Mouse (Mus musculus) stomach, postnatal 0 days (tissue): ENCODE measurements around the gene Sun1. TPM values are rescaled to one million over a fixed set of nuclear protein-coding genes. Genes with fewer than 3 reads are reported as not detected.

Source experiments
- ATAC-seq: fragments of 200-750 bp; cut with Nextera tagmentation; 2 replicates; pipeline ENCODE4 v1.8.0; 2017; ENCODE audit not compliant: low FRiP score, low TSS enrichment
- DNase-seq: peaks from one replicate; pipeline ENCODE4 v3.0.0-alpha.2; 2016; ENCODE audit warnings: low spot score
- H3K27ac ChIP-seq: fragments of 300-500 bp; sonication (generic); replicated peaks from 2 replicates; pipeline ENCODE4 v1.5.1; 2014; ENCODE audit warnings: mild to moderate bottlenecking, control low read depth
- H3K27me3 ChIP-seq: fragments of 300-500 bp; sonication (generic); 2 replicates; pipeline ENCODE4 v1.6.1; 2014; ENCODE audit warnings: low read length; ENCODE audit not compliant: control insufficient read depth, insufficient read depth
- H3K36me3 ChIP-seq: fragments of 300-500 bp; sonication (generic); 2 replicates; pipeline ENCODE4 v1.6.1; 2014; ENCODE audit warnings: low read length, mixed read lengths; ENCODE audit not compliant: control insufficient read depth, insufficient read depth
- H3K4me1 ChIP-seq: fragments of 300-500 bp; sonication (generic); replicated peaks from 2 replicates; pipeline ENCODE4 v1.6.1; 2014; ENCODE audit warnings: antibody characterized with exemption; ENCODE audit not compliant: control insufficient read depth, insufficient read depth
- H3K4me2 ChIP-seq: fragments of 300-500 bp; sonication (generic); replicated peaks from 2 replicates; pipeline ENCODE4 v1.6.1; 2014; ENCODE audit warnings: low read depth, mild to moderate bottlenecking, control low read depth, moderate library complexity
- H3K4me3 ChIP-seq: fragments of 300-500 bp; sonication (generic); 2 replicates; pipeline ENCODE4 v1.5.1; 2014; ENCODE audit warnings: low read depth, low read length, control low read depth
- H3K9ac ChIP-seq: fragments of 300-500 bp; sonication (generic); 2 replicates; pipeline ENCODE4 v1.6.1; 2014; ENCODE audit warnings: mild to moderate bottlenecking, low read length, control low read depth, mixed read lengths
- H3K9me3 ChIP-seq: fragments of 300-500 bp; sonication (generic); 2 replicates; pipeline ENCODE4 v1.6.1; 2016; ENCODE audit warnings: low read length; ENCODE audit not compliant: control insufficient read depth
- CTCF ChIP-seq: IDR thresholded peaks from 2 replicates; pipeline ENCODE4 v1.5.1; 2016; ENCODE audit warnings: antibody characterized with exemption, low read depth, mild to moderate bottlenecking, moderate library complexity
- EP300 ChIP-seq: optimal IDR thresholded peaks from 2 replicates; pipeline ENCODE3; 2016; ENCODE audit warnings: antibody characterized with exemption
- WGBS: fragments of 180-500 bp; shearing (Covaris S2); extraction: QIAGEN DNeasy Blood & Tissue Kit; methylation state at CpG from one replicate; pipeline ENCODE4 v1.1.7; 2014; 5-methylcytosine and 5-hydroxymethylcytosine counted together
- polyA plus RNA-seq: library from polyadenylated mRNA; unstranded; fragments of >200 nt; fragmentation: Nextera tagmentation; extraction: Ambion mirVana; gene quantifications from 2 replicates; pipeline ENCODE4 v1.2.1, GENCODE M21; 2015

Sun1 gene
- polyA plus RNA-seq, 1 experiment from 2014 or later: 24.0 TPM

GRCm38 (mm10) chr5:139286142-139286941 is 85.9 kb downstream of the Sun1 start:
- Histone ChIP-seq H3K36me3 (no peaks in the 10 kb centered on the region), H3K27me3 (no peaks in the 10 kb centered on the region), H3K4me1 (peaks cover 9% of the 10 kb centered on the region), H3K4me2 (no peak overlapping the region), H3K4me3 (no peak overlapping the region), H3K9me3 (no peaks in the 10 kb centered on the region), H3K9ac (peak overlapping the region; percentile 41; the same call in 1 of the 2 replicates), H3K27ac (peak overlapping the region; percentile 65)
- WGBS: 37% methylated on average over 14 of the region's 14 CpGs
- DNase-seq (peak; percentile 26), ATAC-seq (peak; percentile 22; the same call in 1 of the 2 replicates)
- TF ChIP-seq EP300: no peak
- TF ChIP-seq CTCF: no peak

- Histone ChIP-seq H3K27me3 (no peaks in the 10 kb centered on the region), H3K9me3 (no peaks in the 10 kb centered on the region), H3K9ac (no peak overlapping the region), H3K4me1 (peaks cover 9% of the 10 kb centered on the region), H3K27ac (peak overlapping the region; percentile 65), H3K36me3 (no peaks in the 10 kb centered on the region), H3K4me2 (no peak overlapping the region), H3K4me3 (no peak overlapping the region)
- TF ChIP-seq CTCF: no peak
- no peak for TF ChIP-seq EP300
- 74% methylated on average over 5 of the region's 5 CpGs for WGBS
- DNase-seq (peak; percentile 23), ATAC-seq (no peak)
Measured at GRCm38 (mm10) chr5:139287099-139287498, 86.7 kb downstream of the Sun1 start.

GRCm38 (mm10) chr5:139287787-139288186 is 87.3 kb downstream of the Sun1 start:
- no peak overlapping the region for H3K27ac ChIP-seq
- TF ChIP-seq CTCF (no peak), EP300 (no peak)
- H3K36me3 ChIP-seq: no peaks in the 10 kb centered on the region
- DNase-seq (no peak), ATAC-seq (no peak)
- peaks cover 9% of the 10 kb centered on the region for H3K4me1 ChIP-seq
- 87% methylated on average over 4 of the region's 4 CpGs for WGBS
- no peak overlapping the region for H3K9ac ChIP-seq
- no peak overlapping the region for H3K4me3 ChIP-seq
- no peaks in the 10 kb centered on the region for H3K27me3 ChIP-seq
- no peak overlapping the region for H3K4me2 ChIP-seq
- no peaks in the 10 kb centered on the region for H3K9me3 ChIP-seq

GRCm38 (mm10) chr5:139288591-139288990 is 88.2 kb downstream of the Sun1 start:
- Histone ChIP-seq H3K36me3 (no peaks in the 10 kb centered on the region), H3K4me1 (peaks cover 9% of the 10 kb centered on the region), H3K9ac (no peak overlapping the region), H3K4me2 (no peak overlapping the region), H3K27ac (no peak overlapping the region), H3K4me3 (no peak overlapping the region), H3K27me3 (no peaks in the 10 kb centered on the region), H3K9me3 (no peaks in the 10 kb centered on the region)
- 88% methylated on average over 4 of the region's 4 CpGs for WGBS
- no peak for TF ChIP-seq EP300
- TF ChIP-seq CTCF: no peak
- ATAC-seq (no peak), DNase-seq (no peak)

GRCm38 (mm10) chr5:139290467-139291259 is 90.2 kb downstream of the Sun1 start:
- Histone ChIP-seq H3K36me3 (no peaks in the 10 kb centered on the region), H3K9me3 (no peaks in the 10 kb centered on the region; the same call in 1 of the 2 replicates), H3K4me1 (peaks cover 6% of the 10 kb centered on the region; the same call in 1 of the 2 replicates), H3K27me3 (no peaks in the 10 kb centered on the region), H3K27ac (no peak overlapping the region), H3K9ac (no peak overlapping the region), H3K4me3 (no peak overlapping the region), H3K4me2 (no peak overlapping the region)
- WGBS: 80% methylated on average over 12 of the region's 12 CpGs
- no peak for TF ChIP-seq EP300
- no peak for TF ChIP-seq CTCF
- ATAC-seq (no peak), DNase-seq (no peak)
